Mouse (Mus musculus): ENCODE measurements around the gene Tex9.

- TF ChIP-seq CTCF (conservative IDR thresholded peaks at IDR 0.05; ENCODE audit: low read length) (no peak), POU5F1 (IDR thresholded peaks at IDR 0.05; ENCODE audit: borderline replicate concordance, low read length) (no peak), NANOG (IDR thresholded peaks at IDR 0.05; ENCODE audit: borderline replicate concordance, low read length) (no peak)
These were observed 41.0 kb upstream of the Tex9 start for GRCm38 (mm10) chr9:72533089-72533415.

Measured in E14TG2a.4 (cell line).